Mouse (Mus musculus) cerebellum, adult 9-11 months (tissue): ENCODE results near the gene Disp1.

Source experiments
- DNase-seq: peaks from one replicate; pipeline ENCODE4 v3.0.0; 2022

Disp1 gene

GRCm38 (mm10) chr1:183075121-183075822 lies 146.1 kb downstream of the Disp1 start:
- DNase-seq, result no peak

GRCm38 (mm10) chr1:183072263-183073050 lies 148.9 kb downstream of the Disp1 start:
- no peak for DNase-seq

- DNase-seq, result no peak
Measured at GRCm38 (mm10) chr1:183069954-183070649, 151.2 kb downstream of the Disp1 start.

- DNase-seq, result no peak
Measured at GRCm38 (mm10) chr1:183067807-183068206, 153.5 kb downstream of the Disp1 start.

GRCm38 (mm10) chr1:183066981-183067380 lies 154.3 kb downstream of the Disp1 start:
- DNase-seq, result no peak

GRCm38 (mm10) chr1:183060611-183061010 lies 160.7 kb downstream of the Disp1 start:
- DNase-seq, result no peak

GRCm38 (mm10) chr1:183056289-183056655 lies 165.1 kb downstream of the Disp1 start:
- no peak for DNase-seq

- no peak for DNase-seq
Measured at GRCm38 (mm10) chr1:183055608-183056288, 165.6 kb downstream of the Disp1 start.

- no peak for DNase-seq
Measured at GRCm38 (mm10) chr1:183052663-183053062, 168.7 kb downstream of the Disp1 start.

- DNase-seq, result no peak
Measured at GRCm38 (mm10) chr1:183049295-183049694, 172.0 kb downstream of the Disp1 start.

- DNase-seq, result no peak
Measured at GRCm38 (mm10) chr1:183047913-183048523, 173.3 kb downstream of the Disp1 start.

GRCm38 (mm10) chr1:183047191-183047912 lies 174.0 kb downstream of the Disp1 start:
- DNase-seq, result no peak

GRCm38 (mm10) chr1:183046081-183046480 lies 175.2 kb downstream of the Disp1 start:
- DNase-seq, result no peak

GRCm38 (mm10) chr1:183043161-183043812 lies 178.0 kb downstream of the Disp1 start:
- no peak for DNase-seq

- DNase-seq, result no peak
Measured at GRCm38 (mm10) chr1:183041703-183042102, 179.6 kb downstream of the Disp1 start.

GRCm38 (mm10) chr1:183040847-183041382 lies 180.4 kb downstream of the Disp1 start:
- no peak for DNase-seq

- DNase-seq, result no peak
Measured at GRCm38 (mm10) chr1:183039881-183040708, 181.2 kb downstream of the Disp1 start.

- DNase-seq, result no peak
Measured at GRCm38 (mm10) chr1:183039404-183039803, 181.9 kb downstream of the Disp1 start.
